Mouse (Mus musculus) myocyte (in vitro differentiated cells): ENCODE measurements at regions not wholly inside any gene's neighbourhood (a gene's known extent, or its start where the extent isn't known, plus 50 kb on each side); places are given as distances from the start of the nearest gene placed in this dataset.

Experiments used
- POLR2A ChIP-seq: IDR thresholded peaks from one replicate; pipeline ENCODE4 v1.6.1; 2011; ENCODE audit warnings: low read depth, mild to moderate bottlenecking, control low read depth, moderate library complexity; ENCODE audit not compliant: insufficient read length
- POLR2AphosphoS2 ChIP-seq: IDR thresholded peaks from one replicate; pipeline ENCODE4 v1.6.1; 2011; ENCODE audit warnings: low read depth, control low read depth; ENCODE audit not compliant: insufficient read length
- USF1 ChIP-seq: IDR thresholded peaks from one replicate; pipeline ENCODE4 v1.6.1; 2011; ENCODE audit warnings: low read depth, mild to moderate bottlenecking, control low read depth, moderate library complexity

- TF ChIP-seq POLR2AphosphoS2 (no peak), USF1 (no peak), POLR2A (no peak)
These were observed 217.0 kb upstream of the Btg1 start for GRCm38 (mm10) chr10:96399636-96400400.
